Mouse (Mus musculus): ENCODE measurements around the gene Dnlz. TPM values are rescaled to one million over a fixed set of nuclear protein-coding genes. Genes with fewer than 3 reads are reported as not detected.

Dnlz gene
- polyA plus RNA-seq, 1 experiment from 2014 or later: 30.6 TPM

GRCm38 (mm10) chr2:26317371-26317770 is 34.5 kb downstream of the Dnlz start:
- Histone ChIP-seq H3K27ac (no peak overlapping the region), H3K36me3 (peaks cover 16% of the 10 kb centered on the region), H3K4me1 (replicated peaks) (peaks cover 71% of the 10 kb centered on the region), H3K27me3 (no peaks in the 10 kb centered on the region), H3K4me3 (replicated peaks) (peak overlapping the region; percentile 96), H3K9ac (replicated peaks) (peak overlapping the region; percentile 98), H3K4me2 (replicated peaks) (peak overlapping the region; percentile 96), H3K9me3 (no peaks in the 10 kb centered on the region)
- no peak for ATAC-seq
- WGBS: 72% methylated on average over 3 of the region's 3 CpGs

DNA sequence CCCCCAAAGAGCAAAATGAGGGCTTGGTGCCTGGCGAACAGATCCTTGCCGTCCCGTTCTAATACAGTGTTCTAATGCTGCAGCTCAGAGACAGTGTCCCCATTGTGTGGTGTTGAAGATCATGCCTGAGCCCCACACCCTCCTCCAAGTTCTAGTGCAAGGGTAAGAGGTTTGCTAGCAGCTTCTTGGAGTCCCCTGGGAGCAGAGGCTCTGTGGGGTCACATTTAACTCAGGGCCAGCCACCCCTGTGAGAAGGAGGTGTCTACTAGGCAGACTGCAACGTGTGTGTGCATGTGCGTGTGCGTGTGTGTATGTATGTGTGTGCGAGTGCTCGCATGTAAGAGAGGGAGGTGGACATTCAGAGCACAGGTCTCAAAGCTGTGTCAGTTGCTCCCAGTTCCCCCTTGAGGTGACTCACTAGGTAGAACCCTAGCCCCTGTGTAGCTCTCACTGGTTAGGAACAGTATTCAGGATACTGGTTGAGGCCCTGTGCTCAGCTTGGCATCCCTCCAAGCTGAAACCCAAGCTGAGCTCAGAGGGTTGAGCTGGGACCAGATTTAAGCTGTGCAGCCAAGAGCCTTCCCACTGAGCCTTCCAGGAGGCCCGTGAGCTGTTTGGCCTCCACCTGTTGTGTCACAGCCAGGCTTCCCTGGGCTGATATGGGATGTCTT is 35.2 kb downstream of the Dnlz start:
- Histone ChIP-seq H3K27ac (peak overlapping the region; percentile 97), H3K9ac (replicated peaks) (peak overlapping the region; percentile 98), H3K9me3 (no peaks in the 10 kb centered on the region), H3K4me3 (replicated peaks) (peak overlapping the region; percentile 96), H3K27me3 (no peaks in the 10 kb centered on the region), H3K4me1 (replicated peaks) (peaks cover 65% of the 10 kb centered on the region), H3K36me3 (peaks cover 10% of the 10 kb centered on the region; the same call in 1 of the 2 replicates), H3K4me2 (replicated peaks) (peak overlapping the region; percentile 96)
- 56% methylated on average over 9 of the region's 9 CpGs for WGBS
- no peak for ATAC-seq

DNA sequence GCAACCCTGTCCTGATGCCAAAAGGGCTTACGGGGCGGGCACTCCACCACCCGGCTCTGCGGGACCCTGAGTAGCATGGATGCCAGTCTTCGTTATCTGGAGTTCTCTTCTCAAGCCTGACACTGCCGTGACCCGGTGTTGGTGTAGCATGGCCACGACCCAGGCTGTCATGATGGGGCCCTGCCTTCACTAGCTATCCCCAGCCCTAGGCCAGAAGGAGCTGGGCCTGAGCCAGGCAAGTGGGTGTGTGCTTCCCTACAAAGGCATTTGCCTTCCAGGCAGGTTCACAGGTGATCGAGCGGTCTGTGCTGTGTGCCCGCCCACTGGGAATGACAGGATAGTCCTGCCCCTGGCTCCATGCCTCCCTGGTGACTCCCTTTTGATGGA is 36.0 kb downstream of the Dnlz start:
- H3K36me3 ChIP-seq: peaks cover 3% of the 10 kb centered on the region; the same call in 1 of the 2 replicates
- H3K4me3 ChIP-seq (replicated peaks): peak overlapping the region; percentile 96
- peaks cover 57% of the 10 kb centered on the region for H3K4me1 ChIP-seq (replicated peaks)
- no peaks in the 10 kb centered on the region for H3K9me3 ChIP-seq
- peak overlapping the region; percentile 96 for H3K4me2 ChIP-seq (replicated peaks)
- H3K9ac ChIP-seq (replicated peaks): peak overlapping the region; percentile 98
- H3K27ac ChIP-seq: peak overlapping the region; percentile 97
- ATAC-seq: peak; percentile 59
- WGBS: 1% methylated on average over 11 of the region's 11 CpGs
- H3K27me3 ChIP-seq: no peaks in the 10 kb centered on the region

DNA sequence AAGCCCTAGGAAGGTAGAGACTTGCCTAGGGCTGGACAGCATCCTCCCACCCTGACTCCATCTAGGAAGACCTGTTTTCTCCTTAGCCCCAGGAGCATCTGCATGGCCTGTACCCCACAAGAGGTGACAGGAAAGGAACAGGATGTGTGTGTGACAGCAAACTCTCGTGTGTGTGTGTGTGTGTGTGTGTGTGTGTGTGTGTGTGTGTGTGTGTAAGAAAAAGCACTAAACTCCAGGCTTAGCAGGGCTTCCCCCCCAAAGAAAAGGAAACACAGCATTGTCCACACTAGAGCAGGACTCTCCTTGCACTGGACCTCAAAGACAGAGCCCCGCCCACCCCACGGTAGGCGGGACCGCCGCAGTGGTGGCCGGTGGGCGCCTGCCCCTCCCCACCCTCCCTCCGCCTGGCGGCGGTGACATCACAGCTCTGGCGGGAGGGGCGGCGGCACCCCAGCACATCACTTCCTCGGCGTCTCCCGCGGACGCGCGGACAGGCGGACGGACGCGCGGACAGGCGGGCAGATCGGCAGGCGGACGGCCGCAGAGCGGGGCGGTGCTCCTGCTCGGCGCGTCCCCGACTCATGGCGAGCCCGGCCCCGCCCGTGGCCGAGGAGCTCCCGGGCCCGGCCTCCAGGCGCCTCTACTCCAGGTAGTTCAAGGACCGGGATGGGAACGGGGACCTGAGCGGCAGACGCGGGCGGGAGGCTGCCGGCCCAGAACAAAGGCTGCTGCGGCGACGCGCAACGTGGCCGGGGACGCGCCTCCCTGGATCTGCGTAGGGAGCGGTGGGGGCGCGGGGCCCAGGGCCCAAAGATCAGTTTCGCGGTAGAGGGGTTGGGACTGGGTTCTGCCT is 36.6 kb downstream of the Dnlz start, which contains the start of gene Gpsm1:
TSS of gene Gpsm1 (plus strand) at position 444 of the 853 bp plus-strand sequence.
- Histone ChIP-seq H3K4me1 (replicated peaks) (peaks cover 51% of the 10 kb centered on the region), H3K9me3 (no peaks in the 10 kb centered on the region), H3K9ac (replicated peaks) (peak within 1 kb of the TSS; percentile 98), H3K4me3 (replicated peaks) (peak within 1 kb of the TSS; percentile 96), H3K36me3 (no peaks in the 10 kb centered on the region), H3K27me3 (no peaks in the 10 kb centered on the region), H3K4me2 (replicated peaks) (peak within 1 kb of the TSS; percentile 96), H3K27ac (peak within 1 kb of the TSS; percentile 97)
- ATAC-seq: peak; percentile 86
- WGBS: under 1% methylated on average over 64 of the region's 66 CpGs

- H3K27ac ChIP-seq: peak overlapping the region; percentile 97
- WGBS: 69% methylated on average over 13 of the region's 13 CpGs
- peak overlapping the region; percentile 96 for H3K4me3 ChIP-seq (replicated peaks)
- H3K9ac ChIP-seq (replicated peaks): peak overlapping the region; percentile 98
- H3K9me3 ChIP-seq: no peaks in the 10 kb centered on the region
- peak overlapping the region; percentile 96 for H3K4me2 ChIP-seq (replicated peaks)
- H3K27me3 ChIP-seq: no peaks in the 10 kb centered on the region
- H3K36me3 ChIP-seq: no peaks in the 10 kb centered on the region
- 0 out of 2 replicates have a peak, but pooled peaks have one; percentile 4 for ATAC-seq
- peaks cover 49% of the 10 kb centered on the region for H3K4me1 ChIP-seq (replicated peaks)
Measured at GRCm38 (mm10) chr2:26314281-26315071, 37.4 kb downstream of the Dnlz start.

GRCm38 (mm10) chr2:26313394-26313793 is 38.5 kb downstream of the Dnlz start:
- ATAC-seq: no peak
- Histone ChIP-seq H3K27ac (no peak overlapping the region), H3K36me3 (no peaks in the 10 kb centered on the region), H3K9ac (replicated peaks) (no peak overlapping the region), H3K9me3 (no peaks in the 10 kb centered on the region), H3K4me1 (replicated peaks) (peaks cover 42% of the 10 kb centered on the region), H3K4me3 (replicated peaks) (no peak overlapping the region), H3K4me2 (replicated peaks) (no peak overlapping the region), H3K27me3 (no peaks in the 10 kb centered on the region)
- 93% methylated on average over 1 of the region's 1 CpGs for WGBS

- no peak overlapping the region for H3K27ac ChIP-seq
- ATAC-seq: no peak
- WGBS: 56% methylated on average over 2 of the region's 2 CpGs
Measured at GRCm38 (mm10) chr2:26312812-26313211, 39.1 kb downstream of the Dnlz start.

GRCm38 (mm10) chr2:26311936-26312335 is 40.0 kb downstream of the Dnlz start:
- no peak for ATAC-seq
- H3K27ac ChIP-seq: no peak overlapping the region
- H3K27me3 ChIP-seq: no peaks in the 10 kb centered on the region
- H3K4me3 ChIP-seq (replicated peaks): no peak overlapping the region
- 75% methylated on average over 5 of the region's 5 CpGs for WGBS
- H3K4me2 ChIP-seq (replicated peaks): no peak overlapping the region
- no peak overlapping the region for H3K9ac ChIP-seq (replicated peaks)
- H3K9me3 ChIP-seq: no peaks in the 10 kb centered on the region
- H3K4me1 ChIP-seq (replicated peaks): peaks cover 27% of the 10 kb centered on the region
- no peaks in the 10 kb centered on the region for H3K36me3 ChIP-seq

More at GRCm38 (mm10) chr2:26312812-26313211, 39.1 kb downstream of the Dnlz start:
- no peaks in the 10 kb centered on the region for H3K36me3 ChIP-seq
- no peak overlapping the region for H3K4me3 ChIP-seq (replicated peaks)
- H3K4me1 ChIP-seq (replicated peaks): peaks cover 36% of the 10 kb centered on the region
- no peak overlapping the region for H3K4me2 ChIP-seq (replicated peaks)
- H3K9ac ChIP-seq (replicated peaks): no peak overlapping the region
- H3K27me3 ChIP-seq: no peaks in the 10 kb centered on the region
- no peaks in the 10 kb centered on the region for H3K9me3 ChIP-seq

DNA sequence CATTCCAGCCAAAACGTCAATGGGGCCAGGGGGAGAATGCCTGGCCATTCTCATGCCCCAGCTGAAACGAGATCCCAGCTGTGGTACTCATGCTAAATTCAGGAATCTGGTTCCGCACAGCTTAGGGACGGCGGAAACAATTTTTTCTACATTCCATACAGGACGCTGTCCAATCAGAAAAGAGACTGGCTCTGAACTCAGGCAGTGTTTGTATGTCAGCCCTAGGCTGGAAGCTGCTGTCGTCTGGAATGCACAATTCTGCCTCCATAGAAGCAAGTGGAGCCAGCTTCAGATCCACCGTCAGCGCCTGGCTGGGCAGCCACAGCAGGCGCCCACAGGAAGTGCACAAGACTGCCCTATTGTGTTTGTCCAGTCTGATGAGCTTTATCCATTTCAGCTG is 42.2 kb downstream of the Dnlz start:
- no peak overlapping the region for H3K9ac ChIP-seq (replicated peaks)

GRCm38 (mm10) chr2:26306702-26307101 is 45.2 kb downstream of the Dnlz start:
- Histone ChIP-seq H3K4me1 (replicated peaks) (peaks cover 10% of the 10 kb centered on the region), H3K9me3 (no peaks in the 10 kb centered on the region), H3K9ac (replicated peaks) (no peak overlapping the region), H3K4me3 (replicated peaks) (no peak overlapping the region), H3K4me2 (replicated peaks) (no peak overlapping the region), H3K27ac (no peak overlapping the region), H3K36me3 (no peaks in the 10 kb centered on the region), H3K27me3 (no peaks in the 10 kb centered on the region)
- WGBS: 87% methylated on average over 3 of the region's 3 CpGs
- no peak for ATAC-seq

More for the DNA sequence above, 42.2 kb downstream of the Dnlz start:
- H3K4me1 ChIP-seq (replicated peaks): peaks cover 16% of the 10 kb centered on the region
- H3K27me3 ChIP-seq: no peaks in the 10 kb centered on the region
- H3K36me3 ChIP-seq: no peaks in the 10 kb centered on the region
- peak overlapping the region; percentile 61 for H3K27ac ChIP-seq
- H3K4me2 ChIP-seq (replicated peaks): no peak overlapping the region
- no peak overlapping the region for H3K4me3 ChIP-seq (replicated peaks)
- no peaks in the 10 kb centered on the region for H3K9me3 ChIP-seq
- peak; percentile 52 for ATAC-seq
- 14% methylated on average over 10 of the region's 10 CpGs for WGBS

- Histone ChIP-seq H3K27me3 (no peaks in the 10 kb centered on the region), H3K4me3 (replicated peaks) (no peak overlapping the region), H3K9me3 (no peaks in the 10 kb centered on the region), H3K9ac (replicated peaks) (no peak overlapping the region), H3K4me1 (replicated peaks) (peaks cover 13% of the 10 kb centered on the region), H3K36me3 (no peaks in the 10 kb centered on the region), H3K27ac (no peak overlapping the region), H3K4me2 (replicated peaks) (no peak overlapping the region)
- 83% methylated on average over 2 of the region's 2 CpGs for WGBS
- no peak for ATAC-seq
Measured at GRCm38 (mm10) chr2:26305555-26305954, 46.4 kb downstream of the Dnlz start.

Data from midbrain, embryonic 13.5 days (tissue).